10 mouse cellular contexts compared by ENCODE assay signal in the genomic region with DNA sequence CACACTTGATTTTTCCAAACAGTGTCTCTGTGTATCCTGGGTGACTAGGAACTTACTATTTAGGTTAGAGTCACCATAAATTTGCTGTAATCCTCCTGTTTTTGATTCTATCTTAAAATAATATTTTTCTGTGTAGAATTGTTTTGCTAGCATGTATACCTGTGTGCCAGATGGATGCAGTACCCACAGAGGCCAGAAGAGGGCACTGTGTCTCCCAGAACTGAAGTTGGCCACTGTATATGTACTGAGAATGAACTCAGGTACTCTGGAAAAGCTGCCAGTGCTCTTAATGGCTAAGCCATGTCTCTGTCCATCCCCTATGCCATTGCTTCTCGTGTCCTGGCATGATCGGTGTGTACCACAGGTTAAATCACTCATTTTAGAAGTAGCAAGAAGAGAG. TPM values are rescaled to one million over a fixed set of nuclear protein-coding genes. Genes with fewer than 3 reads are reported as not detected.
A peak's percentile ranks its signal among the peaks of the same experiment; 100 is the strongest.
DNase-seq lines count a peak whose midpoint lies in the region; ATAC-seq and TF ChIP-seq lines count a peak whose summit lies in the region.
"Had no signal": no experiment of that assay in that cellular context is flagged by ENCODE, and none has a peak within 500 bp of the region (broad histone marks: within the 10 kb centered on the region; RNA-seq: fewer than 3 reads in every experiment).

No protein-coding gene starts in this region.

- H3K36me3 ChIP-seq in hindbrain, embryonic 14.5 days (replicated peaks; ENCODE audit: control insufficient read depth, insufficient read depth) = no peaks in the 10 kb centered on the region; the same call in 1 of the 2 replicates
- H3K36me3 ChIP-seq in hindbrain, embryonic 12.5 days = no peaks in the 10 kb centered on the region
- H3K36me3 ChIP-seq in ES-Bruce4 (ENCODE audit: control insufficient read depth, insufficient read depth, low read length, poor library complexity, severe bottlenecking) = no peaks in the 10 kb centered on the region
- H3K36me3 ChIP-seq in neural tube, embryonic 11.5 days (ENCODE audit: control insufficient read depth, insufficient read depth, low read length) = no peaks in the 10 kb centered on the region
- H3K36me3 ChIP-seq: embryonic facial prominence, embryonic 15.5 days; lung, embryonic 15.5 days had no signal

- no peak for TF ChIP-seq POLR2A in ES-Bruce4 (IDR thresholded peaks at IDR 0.05; ENCODE audit: insufficient read depth, low read length)

- H3K9ac ChIP-seq in hindbrain, embryonic 14.5 days = no peak overlapping the region
- no peak overlapping the region for H3K9ac ChIP-seq in hindbrain, embryonic 12.5 days
- no peak overlapping the region for H3K9ac ChIP-seq in ES-Bruce4 (ENCODE audit: low read depth, poor library complexity, severe bottlenecking)
- H3K9ac ChIP-seq in neural tube, embryonic 11.5 days (ENCODE audit: low read length) = no peak overlapping the region
- H3K9ac ChIP-seq: embryonic facial prominence, embryonic 15.5 days; lung, embryonic 15.5 days had no signal

- no peak for TF ChIP-seq EP300 in ES-Bruce4 (IDR thresholded peaks at IDR 0.05; ENCODE audit: insufficient read depth, low read depth, low read length)

- ATAC-seq in hindbrain, embryonic 14.5 days (ENCODE audit: low FRiP score) = no peak
- ATAC-seq in hindbrain, embryonic 12.5 days (ENCODE audit: low FRiP score) = no peak
- peak; percentile 68 for ATAC-seq in erythroid progenitor cell, adult 5-6 weeks (replicated peaks; ENCODE audit: low FRiP score, poor library complexity, severe bottlenecking)
- ATAC-seq in neural tube, embryonic 11.5 days (ENCODE audit: insufficient read depth, low FRiP score, low TSS enrichment) = no peak

- peak; percentile 45 for DNase-seq in hindbrain, embryonic 14.5 days (ENCODE audit: low spot score)
- DNase-seq in brain, adult 2 months (ENCODE audit: low read depth, low spot score) = peak; percentile 40
- peak; percentile 13 to 47 for DNase-seq in layer of hippocampus, postnatal 25 days (ENCODE audit: extremely low spot score in 1 of 2, low spot score in 1 of 2)
- DNase-seq in neural tube, embryonic 11.5 days (ENCODE audit: low spot score) = peak; percentile 44
- DNase-seq in thymus, postnatal 10 days (ENCODE audit: low spot score in 2 of 2) = peak; percentile 19 to 59

- H3K4me2 ChIP-seq in hindbrain, embryonic 14.5 days (replicated peaks) = no peak overlapping the region
- H3K4me2 ChIP-seq in hindbrain, embryonic 12.5 days (replicated peaks) = no peak overlapping the region
- no peak overlapping the region for H3K4me2 ChIP-seq in neural tube, embryonic 11.5 days (ENCODE audit: low read depth)
- H3K4me2 ChIP-seq: embryonic facial prominence, embryonic 15.5 days; lung, embryonic 15.5 days had no signal

- H3K4me3 ChIP-seq in hindbrain, embryonic 14.5 days (replicated peaks; ENCODE audit: low read length) = no peak overlapping the region
- no peak overlapping the region for H3K4me3 ChIP-seq in hindbrain, embryonic 12.5 days
- no peak overlapping the region for H3K4me3 ChIP-seq in ES-Bruce4 (ENCODE audit: low read depth, low read length)
- H3K4me3 ChIP-seq in neural tube, embryonic 11.5 days (ENCODE audit: low read depth, low read length) = no peak overlapping the region
- H3K4me3 ChIP-seq: embryonic facial prominence, embryonic 15.5 days; lung, embryonic 15.5 days had no signal

- H3K4me1 ChIP-seq in hindbrain, embryonic 14.5 days (replicated peaks; ENCODE audit: control insufficient read depth, insufficient read depth, low read length) = no peaks in the 10 kb centered on the region
- H3K4me1 ChIP-seq in hindbrain, embryonic 12.5 days = no peaks in the 10 kb centered on the region
- no peaks in the 10 kb centered on the region for H3K4me1 ChIP-seq in ES-Bruce4 (ENCODE audit: control insufficient read depth, insufficient read depth, low read length)
- no peaks in the 10 kb centered on the region for H3K4me1 ChIP-seq in neural tube, embryonic 11.5 days (ENCODE audit: control insufficient read depth, insufficient read depth, low read length)
- H3K4me1 ChIP-seq: embryonic facial prominence, embryonic 15.5 days; lung, embryonic 15.5 days had no signal

- no peaks in the 10 kb centered on the region for H3K9me3 ChIP-seq in hindbrain, embryonic 14.5 days (ENCODE audit: control insufficient read depth, low read length)
- no peaks in the 10 kb centered on the region for H3K9me3 ChIP-seq in hindbrain, embryonic 12.5 days (replicated peaks)
- no peaks in the 10 kb centered on the region for H3K9me3 ChIP-seq in ES-Bruce4 (replicated peaks; ENCODE audit: control insufficient read depth, insufficient read depth, low read length, poor library complexity, severe bottlenecking)
- H3K9me3 ChIP-seq in neural tube, embryonic 11.5 days (ENCODE audit: control insufficient read depth, low read length) = no peaks in the 10 kb centered on the region
- H3K9me3 ChIP-seq: embryonic facial prominence, embryonic 15.5 days; lung, embryonic 15.5 days had no signal

- WGBS in hindbrain, embryonic 14.5 days = 72% methylated on average over 2 of the region's 2 CpGs
- WGBS in hindbrain, embryonic 12.5 days = 69% methylated on average over 2 of the region's 2 CpGs
- whole genome bisulfite sequencing in neural tube, embryonic 11.5 days = 76% methylated on average over 2 of the region's 2 CpGs

- H3K27me3 ChIP-seq in hindbrain, embryonic 14.5 days (ENCODE audit: control insufficient read depth, insufficient read depth, low read length) = no peaks in the 10 kb centered on the region
- H3K27me3 ChIP-seq in hindbrain, embryonic 12.5 days = no peaks in the 10 kb centered on the region
- no peaks in the 10 kb centered on the region for H3K27me3 ChIP-seq in ES-Bruce4 (ENCODE audit: control insufficient read depth, insufficient read depth, low read length, poor library complexity, severe bottlenecking)
- no peaks in the 10 kb centered on the region for H3K27me3 ChIP-seq in neural tube, embryonic 11.5 days (ENCODE audit: control insufficient read depth, insufficient read depth, low read length)
- H3K27me3 ChIP-seq: embryonic facial prominence, embryonic 15.5 days; lung, embryonic 15.5 days had no signal

- H3K27ac ChIP-seq in hindbrain, embryonic 14.5 days = no peak overlapping the region
- no peak overlapping the region for H3K27ac ChIP-seq in hindbrain, embryonic 12.5 days
- no peak overlapping the region for H3K27ac ChIP-seq in ES-Bruce4 (ENCODE audit: insufficient read depth, low read length)
- H3K27ac ChIP-seq in neural tube, embryonic 11.5 days (ENCODE audit: low read depth, low read length) = no peak overlapping the region
- H3K27ac ChIP-seq: embryonic facial prominence, embryonic 15.5 days; lung, embryonic 15.5 days had no signal

- TF ChIP-seq CTCF in ES-Bruce4 (IDR thresholded peaks at IDR 0.05; ENCODE audit: low read depth, low read length) = peak; percentile 40

RNA-seq across cellular contexts. Expression of a gene that starts 28.8 kb away (rescaled TPM):
- 51.0 and 53.0 TPM in 2 replicates for polyA plus RNA-seq in hindbrain, embryonic 14.5 days (2014; fragmentation: Nextera tagmentation; extraction: Ambion mirVana)
- polyA plus RNA-seq in hindbrain, embryonic 12.5 days (2016; fragmentation: Nextera tagmentation; extraction: Ambion mirVana) = 52.8 and 59.2 TPM in 2 replicates
- polyA plus RNA-seq in ES-Bruce4 (2011; ENCODE audit: insufficient read depth, insufficient read length, low read depth, missing spikeins) = 11.3 and 12.1 TPM in 2 replicates
- total RNA-seq in erythroid progenitor cell, adult 5-6 weeks (2015; ENCODE audit: low replicate concordance) = 50.7 and 56.2 TPM in 2 replicates
- total RNA-seq in erythroid progenitor cell, adult 5-6 weeks (2017; ENCODE audit: low replicate concordance) = 21.6 and 32.6 TPM in 2 replicates
- total RNA-seq in layer of hippocampus, postnatal 25 days (2021) = 10 to 100 TPM; 13.2 to 14.5 TPM
- 62.2 and 63.4 TPM in 2 replicates for polyA plus RNA-seq in neural tube, embryonic 11.5 days (2014; fragmentation: Nextera tagmentation; extraction: Ambion mirVana)
